Mouse (Mus musculus) 3T3-L1 (cell line): ENCODE results near the gene Hvcn1.
"Not testable (repeated sequence)": the region's sequence is repeated elsewhere in the genome, so short reads cannot be mapped to it uniquely, and the experiment has no call there.

Source experiments
- DNase-seq: peaks from one replicate; pipeline ENCODE4 v3.0.0-alpha.2; 2015; ENCODE audit warnings: low read depth, low spot score

Hvcn1 gene

DNA sequence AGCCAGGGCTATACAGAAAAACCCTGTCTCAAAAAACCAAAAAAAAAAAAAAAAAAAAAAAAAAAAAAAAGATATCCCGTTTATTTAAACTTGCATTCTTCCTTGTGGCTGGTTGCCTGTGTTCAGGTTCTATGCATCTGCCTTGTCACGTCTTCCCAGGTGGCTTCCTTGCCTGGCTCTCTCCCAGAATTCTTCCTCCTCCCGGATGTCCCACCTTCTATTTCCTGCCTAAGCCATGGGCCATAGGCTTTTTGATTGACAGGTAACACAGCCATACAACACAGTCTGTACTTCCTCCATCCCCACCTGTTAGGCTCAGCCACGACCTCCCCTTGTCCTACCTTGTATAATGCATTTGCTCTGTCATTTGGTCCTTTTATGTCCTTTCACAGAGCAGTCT is at the start of gene Hvcn1:
Gene Hvcn1, plus strand, starts transcription at position 330 of the 400 bp plus-strand sequence.
- no peak for DNase-seq

DNA sequence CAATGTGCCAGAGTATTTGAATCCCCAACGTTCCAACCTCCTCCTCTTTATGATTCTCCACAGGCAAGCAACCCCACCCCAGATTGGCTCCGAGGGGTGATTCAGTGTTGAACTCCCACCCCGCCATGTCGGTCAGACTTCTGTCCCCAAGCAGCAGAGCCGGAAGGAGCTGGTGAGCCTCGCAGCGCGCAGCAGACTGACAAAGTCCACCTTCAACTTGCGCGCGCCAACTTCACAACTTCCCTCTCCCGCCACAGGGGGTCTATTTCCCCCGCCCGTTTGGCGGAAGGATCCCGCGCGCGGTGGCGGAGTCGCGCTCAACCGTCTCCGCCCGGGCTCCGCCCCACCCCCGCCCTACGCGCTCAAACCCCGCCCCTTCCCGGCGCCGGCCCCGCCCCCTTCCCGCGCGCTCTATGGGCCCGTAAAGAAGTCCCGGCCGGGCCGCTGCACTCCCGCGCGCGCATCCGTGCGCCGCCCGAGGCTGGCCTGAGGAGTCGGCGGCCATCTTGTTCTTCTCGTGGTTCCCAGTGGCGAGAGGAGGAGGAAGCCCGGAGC is 48.7 kb upstream of the Hvcn1 start, which contains the start of gene Ppp1cc:
Gene Ppp1cc, plus strand, starts transcription at position 452 of the 555 bp plus-strand sequence.
- peak; percentile 83 for DNase-seq

DNA sequence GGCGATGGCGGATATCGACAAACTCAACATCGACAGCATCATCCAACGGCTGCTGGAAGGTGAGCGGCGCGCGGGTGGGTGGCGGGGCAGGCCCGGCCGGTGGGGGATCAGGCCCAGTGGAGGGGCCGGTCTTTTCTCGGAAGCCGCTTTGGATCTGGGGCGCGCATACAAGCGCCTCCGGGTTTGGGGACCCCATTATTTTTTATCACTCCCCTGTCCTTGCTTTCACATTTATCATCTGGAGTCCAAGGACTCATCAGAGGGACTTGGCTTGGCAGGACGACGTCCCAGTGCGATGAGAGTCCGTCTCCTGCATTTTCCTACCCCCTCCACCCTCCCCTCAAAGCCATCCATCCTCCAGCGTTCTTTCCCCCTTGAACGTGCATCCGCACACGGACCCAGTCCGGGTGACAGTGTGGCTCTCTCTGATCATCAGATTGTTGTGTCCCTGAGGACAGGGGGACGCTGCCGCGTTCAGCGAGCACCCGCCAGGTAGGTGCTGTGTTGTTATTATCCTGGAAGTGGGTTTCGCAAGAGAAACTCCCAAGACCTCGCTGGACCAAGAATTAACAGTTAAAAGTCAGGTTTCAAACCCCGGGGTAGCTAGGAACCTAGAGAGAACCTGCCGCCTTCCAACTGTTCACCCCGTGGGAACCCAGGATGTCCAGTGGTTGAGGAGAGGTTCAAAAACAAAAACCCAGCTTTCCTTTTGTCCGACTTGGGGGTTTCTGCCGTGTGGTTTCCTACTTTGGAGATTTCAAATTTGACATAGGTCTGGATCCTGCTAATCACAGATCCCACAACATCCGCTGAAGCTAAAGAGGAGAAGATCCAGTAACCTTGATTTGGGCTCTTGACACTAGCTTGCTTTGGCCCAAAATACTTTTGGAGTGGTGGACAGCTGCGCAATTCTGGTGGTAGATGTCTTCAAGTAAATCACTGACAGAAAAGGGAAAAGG is 47.8 kb upstream of the Hvcn1 start:
- peak; percentile 23 for DNase-seq

DNA sequence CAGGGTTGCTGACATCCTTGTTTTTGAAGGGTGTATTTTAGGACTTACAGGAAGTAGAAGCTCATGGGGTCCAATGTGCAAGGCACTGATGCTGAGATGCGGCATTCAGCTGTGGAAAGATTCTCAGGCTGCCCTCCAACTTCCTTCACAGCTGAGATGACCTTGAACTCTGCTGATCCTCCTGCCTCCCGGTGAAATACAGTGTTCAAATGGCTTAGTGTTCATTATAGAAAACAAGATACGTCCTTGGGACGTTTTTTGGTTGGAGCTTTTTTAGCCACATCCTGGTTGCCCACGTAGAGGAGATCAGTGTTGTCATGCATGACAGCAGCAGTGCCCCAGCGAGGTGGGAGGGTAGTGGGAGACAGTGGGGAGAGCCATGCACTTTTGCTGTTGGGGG is 43.4 kb upstream of the Hvcn1 start:
- DNase-seq, result no peak

DNA sequence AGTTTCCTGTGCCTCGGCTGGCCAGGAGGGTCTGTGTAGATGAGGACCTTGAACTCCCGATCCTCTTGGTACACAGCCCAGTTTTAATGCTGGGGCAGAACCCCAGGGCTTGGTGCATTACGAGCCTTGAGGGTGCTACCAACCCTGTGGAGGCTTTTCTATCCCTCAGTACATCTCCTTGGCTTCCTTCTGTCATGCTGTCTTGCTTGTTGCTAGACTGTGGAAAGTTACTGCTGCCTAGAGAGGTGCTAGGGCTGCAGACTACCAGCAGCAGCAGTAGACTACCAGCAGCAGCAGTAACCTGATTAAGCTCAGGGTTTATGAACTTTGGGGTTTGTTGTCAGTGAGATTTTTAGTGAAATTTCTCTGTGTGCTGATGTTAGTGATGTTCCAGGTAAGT is 42.6 kb upstream of the Hvcn1 start:
- peak; percentile 27 for DNase-seq

DNA sequence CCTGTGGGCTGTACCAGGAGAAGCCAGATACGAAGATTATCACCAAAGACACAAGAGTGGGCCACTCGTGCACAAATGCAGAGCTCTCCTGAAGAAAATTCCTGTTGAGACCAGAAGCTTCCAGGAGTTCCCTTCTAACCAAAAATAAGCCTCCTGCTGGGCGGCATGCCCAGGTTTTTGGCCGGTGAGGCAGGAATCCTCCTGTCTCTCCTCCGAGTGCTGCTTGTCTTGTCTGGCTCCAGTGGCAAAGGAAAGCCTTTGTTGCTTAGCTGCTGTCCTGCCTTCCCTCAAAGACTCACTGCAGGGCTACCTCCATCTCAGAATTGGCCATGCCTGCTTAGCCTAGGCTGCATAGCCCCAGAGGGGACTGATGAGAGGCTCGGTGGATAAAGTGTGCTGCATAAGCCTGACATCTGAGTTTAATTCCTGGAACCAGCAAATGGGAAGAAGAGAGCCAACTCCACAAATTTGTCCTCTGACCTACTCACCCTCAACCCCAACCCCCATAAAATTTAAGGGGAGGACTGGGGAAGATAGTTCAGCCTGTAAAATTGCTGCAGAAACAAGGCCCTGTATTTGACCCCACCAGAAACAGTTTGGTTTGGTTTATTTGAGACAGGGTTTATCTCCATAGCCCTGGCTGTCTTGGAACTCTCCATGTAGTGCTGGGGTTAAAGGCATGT is 41.2 kb upstream of the Hvcn1 start:
- DNase-seq, result peak; percentile 62

DNA sequence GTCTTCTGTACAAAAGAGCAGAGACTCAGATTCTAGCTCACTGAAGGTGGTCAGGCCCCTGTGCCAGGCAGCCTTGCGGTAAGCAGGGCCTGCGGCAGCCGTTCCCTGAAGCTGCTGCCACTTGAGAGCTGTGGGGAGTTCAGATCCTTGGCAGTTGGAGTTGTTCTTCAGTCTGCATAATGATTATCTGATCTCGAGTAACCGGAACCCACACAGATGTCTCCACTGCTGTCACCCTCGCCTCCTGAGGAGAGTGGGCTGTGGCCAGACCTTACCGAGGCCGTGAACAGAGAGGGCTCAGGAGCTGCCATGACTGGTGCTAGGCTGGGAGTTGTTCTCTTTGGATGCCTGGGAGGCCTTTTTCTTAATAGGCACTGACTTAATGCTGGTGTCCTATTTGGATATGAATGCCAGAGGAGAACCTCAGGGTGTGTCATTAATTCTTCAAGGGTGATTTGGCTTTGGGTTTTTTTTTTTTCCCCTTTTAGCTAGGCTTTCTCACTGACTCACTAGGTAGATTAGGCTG is 39.9 kb upstream of the Hvcn1 start:
- DNase-seq, result peak; percentile 85

DNA sequence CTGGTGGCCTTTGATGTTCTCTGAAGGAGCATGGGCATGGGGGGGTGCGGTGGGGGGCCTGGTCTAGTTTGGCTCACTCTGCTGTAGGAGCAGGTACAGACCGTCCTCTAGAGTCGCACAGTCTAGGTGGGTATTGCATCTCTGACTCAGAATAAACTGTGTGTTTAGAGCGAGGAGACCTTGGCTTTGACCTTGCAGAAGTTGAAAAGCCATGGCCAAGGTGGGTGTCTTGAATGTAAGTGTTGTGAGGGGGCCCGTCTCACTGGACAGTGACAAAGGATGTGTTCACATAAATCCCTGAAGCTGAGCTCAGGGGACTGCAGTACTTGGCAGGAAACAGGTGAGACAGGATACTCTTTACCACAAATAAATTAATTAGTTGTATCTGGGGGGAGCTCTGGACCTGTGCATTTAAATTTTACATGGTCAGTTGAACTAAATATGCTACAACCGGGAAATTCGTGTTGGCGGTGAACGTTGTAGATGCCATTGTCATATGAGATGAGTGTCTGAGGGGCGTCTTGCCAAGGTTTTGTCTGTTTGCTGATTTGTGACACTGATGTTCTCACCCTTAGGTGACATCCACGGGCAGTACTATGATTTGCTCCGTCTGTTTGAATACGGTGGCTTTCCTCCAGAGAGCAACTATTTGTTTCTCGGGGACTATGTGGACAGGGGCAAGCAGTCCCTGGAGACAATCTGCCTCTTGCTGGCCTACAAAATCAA is 38.1 kb upstream of the Hvcn1 start:
- no peak for DNase-seq

DNA sequence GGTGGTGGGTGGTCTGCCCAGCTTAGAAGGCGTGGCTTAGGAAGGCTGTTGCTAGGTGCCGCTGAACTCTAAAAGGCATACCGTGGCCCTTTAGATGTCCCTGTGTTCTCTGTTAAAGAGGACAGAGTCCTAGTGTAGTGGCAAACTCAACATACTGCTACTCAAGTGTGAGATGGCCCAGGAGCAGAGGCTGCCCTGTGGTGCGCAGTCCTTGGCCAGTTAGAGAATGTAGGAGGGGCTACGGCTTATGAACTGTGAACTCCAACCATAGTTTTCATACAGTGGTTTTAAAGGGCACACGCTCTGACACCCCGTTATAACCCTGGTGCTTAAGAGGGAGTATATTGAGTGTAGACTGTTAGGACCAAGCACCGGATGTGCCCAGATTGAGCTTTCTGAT is 35.5 kb upstream of the Hvcn1 start:
- no peak for DNase-seq

DNA sequence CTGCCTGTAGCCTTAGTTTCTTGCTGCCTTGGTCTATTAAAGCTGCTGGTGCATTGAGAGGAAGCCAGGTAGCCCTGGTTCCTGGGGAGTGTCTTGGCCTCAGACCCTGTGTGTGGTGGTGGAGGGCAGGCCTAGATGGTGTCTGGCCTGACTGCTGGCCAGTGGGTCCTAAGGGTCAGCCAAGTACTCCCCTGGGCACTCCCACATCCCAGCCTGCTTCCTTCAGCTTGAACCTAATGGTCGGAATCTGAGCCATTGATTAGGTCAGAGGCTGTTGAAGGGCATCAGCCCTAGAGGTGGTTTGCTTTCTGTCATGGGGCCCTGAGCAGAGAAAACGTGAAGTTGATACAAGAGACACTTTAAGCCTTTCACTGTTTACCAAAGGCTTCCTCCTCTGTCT is 31.2 kb upstream of the Hvcn1 start:
- no peak for DNase-seq

DNA sequence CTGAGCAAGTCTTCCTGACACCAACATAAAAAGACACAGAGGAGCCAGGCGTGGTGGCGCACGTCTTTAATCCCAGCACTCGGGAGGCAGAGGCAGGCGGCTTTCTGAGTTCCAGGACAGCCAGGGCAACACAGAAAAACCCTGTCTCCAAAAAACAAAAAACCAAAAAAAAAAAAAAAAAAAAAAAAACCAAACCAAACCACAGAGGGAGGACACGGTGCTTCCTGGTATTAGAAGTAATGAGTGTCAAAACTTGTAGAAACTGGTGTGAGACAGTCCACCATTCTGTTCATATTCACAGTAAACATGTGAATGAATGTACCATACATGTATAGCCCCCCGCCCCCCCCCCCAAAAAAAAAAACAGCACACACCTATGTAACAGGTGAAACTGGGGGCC is 30.6 kb upstream of the Hvcn1 start:
- no peak for DNase-seq

DNA sequence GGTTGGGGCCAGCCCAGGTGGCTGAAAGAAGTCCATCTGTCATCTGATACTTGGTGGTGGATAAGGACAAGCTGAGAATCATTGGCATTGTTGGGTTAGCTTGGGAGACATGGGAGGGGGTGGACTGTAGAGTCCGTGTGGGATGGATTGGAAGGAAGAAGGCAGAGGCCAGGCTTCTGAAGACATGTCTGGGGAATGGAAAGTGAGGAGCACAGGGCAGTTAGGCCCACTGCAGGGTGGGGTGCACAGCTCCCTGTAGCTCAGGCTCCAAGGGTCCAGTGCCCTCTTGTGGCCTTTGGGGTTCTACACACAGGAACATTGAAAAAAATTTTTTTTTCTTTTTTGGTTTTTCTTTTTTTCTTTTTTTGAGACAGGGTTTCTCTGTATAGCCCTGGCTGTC is 30.2 kb upstream of the Hvcn1 start:
- DNase-seq, result peak; percentile 79

DNA sequence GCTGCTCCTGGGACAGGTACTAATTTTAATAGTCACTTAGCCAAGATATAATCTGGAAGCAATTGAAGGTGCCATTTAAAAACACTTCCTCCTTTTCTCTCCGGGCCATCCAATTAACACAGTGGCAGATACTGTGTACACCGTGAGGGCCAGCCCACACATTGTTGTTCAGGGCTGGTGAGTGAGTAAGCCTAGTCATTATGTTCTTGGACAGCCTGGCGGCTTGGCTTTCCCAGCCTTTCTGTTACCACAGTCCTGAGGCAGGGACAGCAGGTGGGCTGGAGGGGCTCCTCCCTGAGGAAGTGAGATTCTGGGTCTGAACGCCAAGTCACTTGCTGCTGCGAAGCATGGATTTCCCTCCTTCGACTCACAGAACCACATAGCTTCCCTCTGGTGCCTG is 26.9 kb upstream of the Hvcn1 start:
- no peak for DNase-seq

DNA sequence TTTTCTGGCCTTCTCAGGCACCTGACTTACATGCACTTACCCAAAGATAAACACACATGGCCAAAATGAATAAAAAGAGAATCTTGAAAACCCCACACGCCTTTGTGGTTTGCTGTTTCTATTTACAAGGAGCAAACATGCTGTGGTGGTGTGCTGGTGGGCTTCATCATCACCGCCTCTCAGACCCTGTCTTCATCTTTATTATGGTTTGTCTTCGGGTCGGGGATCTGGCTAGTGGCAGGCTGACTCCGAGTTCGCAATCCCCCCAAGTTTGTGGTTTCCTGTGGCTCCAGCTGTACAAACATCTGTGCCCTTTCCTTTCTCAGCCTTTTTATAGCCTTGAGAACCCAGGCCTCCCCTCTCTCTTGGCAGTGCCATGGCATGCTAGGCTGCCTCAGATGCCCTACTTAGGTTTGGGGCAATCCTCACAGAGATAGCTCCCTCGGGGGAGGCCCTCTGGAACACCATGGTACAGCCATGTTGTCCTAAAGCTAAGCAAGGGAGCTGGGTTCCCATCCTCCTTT is 22.3 kb upstream of the Hvcn1 start:
- DNase-seq, result no peak

DNA sequence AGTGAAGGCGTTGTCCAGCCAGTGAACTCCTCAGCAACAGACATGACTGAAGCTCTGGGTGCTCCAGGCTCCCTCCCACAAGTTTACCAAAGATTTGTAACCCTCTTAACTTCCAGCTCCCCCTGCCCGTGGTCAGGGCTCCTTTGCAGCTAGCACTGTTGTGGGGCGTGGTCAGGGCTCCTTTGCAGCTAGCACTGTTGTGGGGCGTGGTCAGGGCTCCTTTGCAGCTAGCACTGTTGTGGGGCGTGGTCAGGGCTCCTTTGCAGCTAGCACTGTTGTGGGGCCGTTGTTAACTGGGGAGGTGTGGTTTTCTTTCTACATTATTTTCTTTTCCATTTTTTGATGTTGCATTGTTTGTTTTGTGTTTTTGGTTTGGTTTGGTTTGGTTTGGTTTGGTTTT is 21.7 kb upstream of the Hvcn1 start:
- not testable (repeated sequence) for DNase-seq

DNA sequence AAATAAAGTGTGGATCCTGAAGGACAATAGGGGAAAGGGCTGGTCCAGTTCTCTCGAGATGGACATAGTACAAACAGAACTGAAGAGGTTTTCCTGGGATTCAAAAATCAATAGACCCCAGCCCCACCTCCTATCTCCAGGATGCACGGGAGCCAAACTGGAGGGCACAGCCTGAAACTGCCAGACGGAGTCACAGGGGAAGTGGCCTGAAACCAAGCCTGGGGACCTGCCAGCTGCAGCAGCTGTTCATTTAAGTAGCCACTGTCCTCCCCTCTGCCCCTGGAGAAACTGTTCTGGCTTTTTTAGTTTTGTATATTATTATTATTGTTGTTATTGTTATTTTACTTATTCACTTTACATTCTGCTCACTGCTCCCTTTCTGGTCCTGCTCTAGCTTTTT is 17.5 kb upstream of the Hvcn1 start:
- DNase-seq, result no peak

DNA sequence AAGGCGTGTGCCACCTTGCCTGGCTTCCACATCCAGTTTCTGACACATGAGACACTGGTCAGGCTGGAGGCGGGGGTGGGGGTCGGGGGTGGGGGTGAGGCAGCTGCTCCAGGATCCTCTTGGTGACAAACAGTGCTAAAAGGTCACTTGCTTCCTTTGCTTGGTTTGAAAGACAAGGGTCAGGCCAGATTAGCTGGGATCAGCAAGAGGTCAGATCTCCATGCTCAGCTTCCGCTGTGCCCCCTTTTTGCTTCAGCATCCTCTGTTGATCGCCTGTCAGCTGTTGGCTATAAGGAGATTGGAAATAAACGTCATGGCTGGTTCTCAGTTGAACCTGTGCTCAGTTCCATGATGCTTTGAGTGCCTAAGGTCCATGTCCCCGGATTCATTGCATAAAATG is 16.1 kb upstream of the Hvcn1 start:
- no peak for DNase-seq

DNA sequence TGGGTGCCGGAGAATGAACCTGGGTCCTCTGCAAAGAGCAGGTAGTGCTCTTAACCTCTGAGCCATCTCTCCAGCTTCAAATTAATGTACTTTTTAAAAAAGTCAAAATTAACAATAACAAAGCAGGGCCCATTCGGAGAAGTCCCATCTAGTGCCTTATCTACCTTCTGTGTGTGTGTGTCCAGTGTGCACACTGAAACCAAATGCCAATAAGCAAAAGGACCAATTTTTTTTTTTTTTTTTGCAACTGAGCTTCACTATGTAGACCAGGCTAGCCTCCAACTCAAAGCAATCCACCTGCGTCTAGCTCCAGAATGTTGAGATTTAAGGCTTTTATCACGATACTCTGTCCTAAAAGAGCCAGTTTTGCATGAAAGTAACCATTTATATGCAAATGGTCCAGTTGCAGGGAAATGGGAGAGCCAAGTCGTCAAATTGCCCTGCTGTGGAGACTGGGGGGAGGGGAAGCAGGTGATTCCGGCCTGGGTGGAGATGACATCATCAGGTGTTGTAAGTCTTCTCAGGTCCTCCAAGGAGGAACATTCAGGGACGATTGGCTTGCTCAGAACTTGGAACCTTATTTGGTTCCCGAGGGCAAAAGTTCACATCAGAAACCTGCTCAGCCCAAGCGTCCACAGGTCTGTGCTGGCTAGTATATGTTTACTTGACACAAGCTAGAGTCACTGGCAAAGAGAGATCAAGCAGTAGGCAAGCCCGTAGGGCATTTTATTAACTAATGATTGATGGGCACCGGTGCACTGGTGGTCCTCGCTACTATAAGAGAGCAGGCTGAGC is 15.1 kb upstream of the Hvcn1 start:
- DNase-seq, result no peak

DNA sequence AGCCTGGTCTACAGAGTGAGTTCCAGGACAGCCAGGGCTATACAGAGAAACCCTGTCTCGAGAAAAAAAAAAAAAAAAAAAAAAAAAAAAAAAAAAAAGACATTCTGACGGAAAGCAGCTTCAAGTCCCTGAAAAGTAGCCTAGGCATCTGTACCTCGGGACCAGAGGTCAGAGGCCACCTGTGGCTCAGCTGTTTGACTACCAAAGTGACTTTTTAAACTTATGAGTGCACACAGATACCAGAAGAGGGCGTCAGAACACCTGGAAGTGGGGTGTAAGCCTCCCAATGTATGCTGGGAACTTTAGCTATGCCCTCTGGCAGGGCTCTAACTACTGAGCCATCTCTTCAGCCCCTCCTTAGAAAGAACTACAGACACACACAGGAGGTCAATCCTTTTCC is 14.3 kb upstream of the Hvcn1 start:
- DNase-seq, result no peak

DNA sequence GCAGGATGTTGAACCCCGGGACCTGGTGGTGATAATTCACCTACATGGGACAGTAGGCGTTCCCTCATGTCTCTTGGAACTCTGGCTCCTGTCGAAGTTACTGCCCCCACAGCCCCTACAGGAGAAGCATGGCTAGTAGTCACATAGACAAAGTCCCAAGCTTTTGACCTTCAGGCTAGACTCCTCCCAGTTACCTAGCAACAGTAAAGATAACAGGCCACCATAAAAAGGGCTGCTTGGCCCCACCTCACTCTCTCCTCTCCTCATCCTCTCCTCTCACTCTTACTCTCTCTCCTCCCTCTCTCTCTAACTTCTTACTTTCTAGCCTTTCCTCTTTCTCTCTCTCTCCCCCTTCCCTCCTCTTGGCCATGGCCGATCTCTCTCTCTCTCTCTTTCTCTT is 5.7 kb upstream of the Hvcn1 start:
- DNase-seq, result no peak

DNA sequence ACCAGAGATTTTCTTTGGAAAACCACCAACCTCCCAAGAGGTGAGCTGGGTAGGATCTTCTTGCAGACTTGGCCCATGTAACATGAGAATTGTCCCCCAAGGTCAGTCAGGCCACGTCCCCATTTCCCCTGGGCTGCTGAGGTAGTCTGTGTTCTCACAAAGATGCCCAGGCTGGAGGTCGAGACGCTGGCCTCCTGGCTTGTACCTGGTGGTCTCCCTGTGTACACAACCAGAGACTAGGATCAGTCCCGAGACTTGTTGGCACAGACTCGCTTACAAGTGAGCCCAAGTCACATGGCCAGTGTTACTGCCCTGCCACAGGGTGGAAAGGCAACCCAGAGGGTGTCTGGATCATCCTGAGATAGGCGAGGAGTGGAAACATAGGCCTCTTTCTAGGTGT is 4.7 kb upstream of the Hvcn1 start:
- no peak for DNase-seq
